Mouse (Mus musculus): ENCODE measurements around the gene Zfp110. TPM values are rescaled to one million over a fixed set of nuclear protein-coding genes. Genes with fewer than 3 reads are reported as not detected.
A peak's percentile ranks its signal among the peaks of the same experiment; 100 is the strongest.

Gene Zfp110
- polyA plus RNA-seq, 1 experiment from 2014 or later: 8.1 TPM

DNA sequence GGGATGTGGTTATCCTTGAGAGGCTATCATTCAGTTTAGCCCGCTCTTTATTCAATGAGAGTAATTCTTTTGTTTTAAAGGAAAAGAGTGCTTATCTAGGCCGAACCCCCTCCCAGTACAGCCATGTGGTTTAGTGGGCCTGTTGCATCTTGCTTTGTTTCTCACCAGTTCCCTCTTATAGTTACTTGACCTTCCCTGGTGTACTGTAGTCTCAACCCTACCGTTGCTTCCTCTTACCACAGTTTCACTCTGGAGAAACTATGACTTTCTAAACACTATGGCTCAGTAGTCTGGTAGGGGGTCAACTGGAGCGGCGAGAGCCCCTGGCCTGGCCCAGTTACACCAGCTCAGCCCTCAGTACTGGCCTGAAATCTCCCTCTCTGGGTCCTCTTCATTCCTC is 53.0 kb downstream of the Zfp110 start:
- H3K36me3 ChIP-seq (replicated peaks; ENCODE audit: insufficient read depth, low read length): peaks cover 37% of the 10 kb centered on the region
- 77% methylated on average over 5 of the region's 5 CpGs for WGBS (ENCODE audit: insufficient replicate concordance)
- ATAC-seq: no peak

DNA sequence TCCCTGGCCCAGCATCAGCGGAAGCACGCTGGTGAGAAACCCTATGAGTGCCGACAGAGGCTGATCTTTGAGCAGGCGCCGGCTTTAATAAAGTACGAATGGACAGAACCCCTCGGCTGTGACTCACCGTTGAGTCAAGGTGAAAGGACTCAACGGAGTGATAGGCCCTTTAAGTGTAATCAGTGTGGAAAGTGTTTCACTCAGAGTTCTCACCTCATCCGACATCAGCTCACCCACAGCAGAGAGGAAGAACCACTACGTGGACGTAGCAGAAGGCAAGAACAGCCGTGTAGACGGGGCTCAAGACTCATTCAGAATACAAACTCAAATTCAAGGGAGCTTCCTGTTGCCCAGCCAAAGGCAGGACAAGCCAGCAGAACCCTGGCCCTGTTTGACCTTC is 56.4 kb downstream of the Zfp110 start:
- no peaks in the 10 kb centered on the region for H3K27me3 ChIP-seq (ENCODE audit: insufficient read depth, low read length)
- no peak for TF ChIP-seq EP300 (IDR thresholded peaks at IDR 0.05; ENCODE audit: low read depth)
- no peak for TF ChIP-seq CTCF (IDR thresholded peaks at IDR 0.05; ENCODE audit: low read depth)
- no peaks in the 10 kb centered on the region for H3K9me3 ChIP-seq (ENCODE audit: low read length)
- DNase-seq (no peak), ATAC-seq (no peak)
- no peak overlapping the region for H3K27ac ChIP-seq (ENCODE audit: low read depth)
- no peak overlapping the region for H3K9ac ChIP-seq (replicated peaks)
- H3K4me3 ChIP-seq (ENCODE audit: low read depth, low read length): no peak overlapping the region
- H3K36me3 ChIP-seq (replicated peaks; ENCODE audit: insufficient read depth, low read length): peaks cover 28% of the 10 kb centered on the region
- H3K4me2 ChIP-seq (ENCODE audit: low read depth, low read length): no peak overlapping the region
- H3K4me1 ChIP-seq (ENCODE audit: insufficient read depth): no peaks in the 10 kb centered on the region
- 85% methylated on average over 14 of the region's 14 CpGs for WGBS (ENCODE audit: insufficient replicate concordance)

More for the DNA sequence above, 53.0 kb downstream of the Zfp110 start:
- DNase-seq: no peak
- no peak overlapping the region for H3K4me3 ChIP-seq (ENCODE audit: low read depth, low read length)
- H3K27me3 ChIP-seq (ENCODE audit: insufficient read depth, low read length): no peaks in the 10 kb centered on the region
- no peak overlapping the region for H3K4me2 ChIP-seq (ENCODE audit: low read depth, low read length)
- no peak for TF ChIP-seq EP300 (IDR thresholded peaks at IDR 0.05; ENCODE audit: low read depth)
- no peak overlapping the region for H3K27ac ChIP-seq (ENCODE audit: low read depth)
- no peaks in the 10 kb centered on the region for H3K4me1 ChIP-seq (ENCODE audit: insufficient read depth)
- no peak overlapping the region for H3K9ac ChIP-seq (replicated peaks)
- no peaks in the 10 kb centered on the region for H3K9me3 ChIP-seq (ENCODE audit: low read length)

DNA sequence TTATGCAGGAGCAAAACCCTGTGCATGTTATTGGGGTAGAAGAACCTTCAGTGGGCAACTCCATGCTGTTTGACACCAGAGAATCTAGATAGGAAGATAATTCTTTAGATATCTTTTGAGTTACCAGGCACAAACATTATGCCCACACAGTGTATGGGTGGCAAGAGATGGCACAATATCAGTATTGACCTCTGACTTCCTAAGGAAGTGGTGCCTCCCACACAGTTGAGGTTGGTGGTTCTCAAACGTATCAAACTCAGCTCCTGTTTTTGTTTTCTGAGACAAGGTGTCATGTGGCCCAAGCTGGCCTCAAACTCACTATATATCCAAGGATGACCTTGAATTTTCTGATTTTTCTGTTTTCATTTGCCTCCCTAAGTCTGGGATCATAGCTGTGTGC is 56.8 kb downstream of the Zfp110 start:
- H3K9ac ChIP-seq (replicated peaks): no peak overlapping the region
- H3K27me3 ChIP-seq (ENCODE audit: insufficient read depth, low read length): no peaks in the 10 kb centered on the region
- no peaks in the 10 kb centered on the region for H3K9me3 ChIP-seq (ENCODE audit: low read length)
- no peaks in the 10 kb centered on the region for H3K4me1 ChIP-seq (ENCODE audit: insufficient read depth)
- ATAC-seq (no peak), DNase-seq (no peak)
- H3K4me2 ChIP-seq (ENCODE audit: low read depth, low read length): no peak overlapping the region
- H3K36me3 ChIP-seq (replicated peaks; ENCODE audit: insufficient read depth, low read length): peaks cover 26% of the 10 kb centered on the region
- TF ChIP-seq CTCF (IDR thresholded peaks at IDR 0.05; ENCODE audit: low read depth): no peak
- TF ChIP-seq EP300 (IDR thresholded peaks at IDR 0.05; ENCODE audit: low read depth): no peak
- H3K27ac ChIP-seq (ENCODE audit: low read depth): no peak overlapping the region
- 45% methylated on average over 1 of the region's 1 CpGs for WGBS (ENCODE audit: insufficient replicate concordance)
- H3K4me3 ChIP-seq (ENCODE audit: low read depth, low read length): no peak overlapping the region

DNA sequence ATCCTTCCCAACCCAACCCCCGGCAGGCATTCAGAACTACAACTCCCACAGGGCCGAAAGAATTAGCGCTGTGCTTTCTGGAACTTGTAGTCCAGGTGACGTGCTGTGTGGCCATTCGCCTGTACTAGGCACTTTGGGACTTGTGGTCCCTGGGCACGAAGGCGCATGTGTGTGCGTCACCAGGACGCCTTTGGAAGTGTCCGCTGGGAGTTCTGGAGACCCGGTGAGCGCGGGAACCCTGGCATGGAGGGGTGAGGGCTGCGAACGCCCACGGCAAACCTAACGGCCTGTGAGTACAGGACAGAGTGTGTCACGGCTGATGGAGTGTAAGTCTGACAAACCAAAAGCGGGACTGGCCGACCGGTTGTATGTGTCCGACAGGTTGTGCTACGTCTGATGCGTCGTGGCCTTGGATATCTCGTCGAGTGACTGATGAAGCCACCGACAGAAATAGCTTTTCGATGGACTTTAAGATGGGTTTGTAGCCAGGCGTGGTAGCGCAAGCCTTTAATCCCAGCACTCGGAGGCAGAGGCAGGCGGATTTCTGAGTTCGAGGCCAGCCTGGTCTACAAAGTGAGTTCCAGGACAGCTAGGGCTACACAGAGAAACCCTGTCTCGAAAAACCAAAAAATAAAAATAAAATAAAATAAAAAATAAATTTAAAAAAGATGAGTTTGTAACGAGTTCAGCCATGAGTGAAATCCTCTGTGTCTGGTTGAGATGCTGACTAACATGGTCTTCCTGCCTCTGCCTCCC is 63.3 kb downstream of the Zfp110 start, which contains the start of gene Zscan22:
Gene Zscan22, plus strand, starts transcription at position 161 of the 756 bp plus-strand sequence.
- Histone ChIP-seq H3K4me1 (ENCODE audit: insufficient read depth) (peaks cover 7% of the 10 kb centered on the region; the same call in 1 of the 2 replicates), H3K36me3 (replicated peaks; ENCODE audit: insufficient read depth, low read length) (no peaks in the 10 kb centered on the region), H3K27me3 (ENCODE audit: insufficient read depth, low read length) (no peaks in the 10 kb centered on the region), H3K9me3 (ENCODE audit: low read length) (no peaks in the 10 kb centered on the region), H3K4me3 (ENCODE audit: low read depth, low read length) (peak within 1 kb of the TSS; percentile 58), H3K4me2 (ENCODE audit: low read depth, low read length) (peak within 1 kb of the TSS; percentile 69), H3K9ac (replicated peaks) (peak within 1 kb of the TSS; percentile 60), H3K27ac (ENCODE audit: low read depth) (peak within 1 kb of the TSS; percentile 19; the same call in 1 of the 2 replicates)
- TF ChIP-seq CTCF (IDR thresholded peaks at IDR 0.05; ENCODE audit: low read depth) (no peak), EP300 (IDR thresholded peaks at IDR 0.05; ENCODE audit: low read depth) (no peak)
- peak; percentile 100 for ATAC-seq
- DNase-seq: peak; percentile 88
- 5% methylated on average over 36 of the region's 36 CpGs for WGBS (ENCODE audit: insufficient replicate concordance)

Other genes with a start within 250 kb of the Zfp110 start
- gene Vmn2r53, start 226.0 kb upstream of the Zfp110 start, polyA plus RNA-seq (2015; fragmentation: Nextera tagmentation; extraction: Ambion mirVana): not detected in 2 replicates
- not detected in 2 replicates for gene Vmn2r54, start 194.4 kb upstream of the Zfp110 start, polyA plus RNA-seq (2015; fragmentation: Nextera tagmentation; extraction: Ambion mirVana)
- gene Vmn2r55, start 149.8 kb upstream of the Zfp110 start, polyA plus RNA-seq (2015; fragmentation: Nextera tagmentation; extraction: Ambion mirVana): not detected in 2 replicates
- not detected in 2 replicates for gene Vmn2r56, start 99.8 kb upstream of the Zfp110 start, polyA plus RNA-seq (2015; fragmentation: Nextera tagmentation; extraction: Ambion mirVana)
- 0.04 and 0.13 TPM in 2 replicates for gene Zscan18, start 31.1 kb upstream of the Zfp110 start, polyA plus RNA-seq (2015; fragmentation: Nextera tagmentation; extraction: Ambion mirVana)
- gene Zfp329, start 15.9 kb upstream of the Zfp110 start, polyA plus RNA-seq (2015; fragmentation: Nextera tagmentation; extraction: Ambion mirVana): 1.2 and 2.1 TPM in 2 replicates
- gene Zfp128, start 46.4 kb downstream of the Zfp110 start, polyA plus RNA-seq (2015; fragmentation: Nextera tagmentation; extraction: Ambion mirVana): 0.61 and 0.65 TPM in 2 replicates
- gene Zscan22, start 63.1 kb downstream of the Zfp110 start, polyA plus RNA-seq (2015; fragmentation: Nextera tagmentation; extraction: Ambion mirVana): 2.3 and 2.5 TPM in 2 replicates
- 556 and 564 TPM in 2 replicates for gene Rps5, start 87.5 kb downstream of the Zfp110 start, polyA plus RNA-seq (2015; fragmentation: Nextera tagmentation; extraction: Ambion mirVana)
- 0.05 TPM in 2 replicates for gene Rnf225, start 92.7 kb downstream of the Zfp110 start, polyA plus RNA-seq (2015; fragmentation: Nextera tagmentation; extraction: Ambion mirVana)
- gene Zfp324, start 131.1 kb downstream of the Zfp110 start, polyA plus RNA-seq (2015; fragmentation: Nextera tagmentation; extraction: Ambion mirVana): 1.5 and 1.9 TPM in 2 replicates
- 1.6 and 1.8 TPM in 2 replicates for gene Zfp446, start 143.1 kb downstream of the Zfp110 start, polyA plus RNA-seq (2015; fragmentation: Nextera tagmentation; extraction: Ambion mirVana)
- gene Slc27a5, start 163.4 kb downstream of the Zfp110 start, polyA plus RNA-seq (2015; fragmentation: Nextera tagmentation; extraction: Ambion mirVana): 103 and 122 TPM in 2 replicates
- gene Trim28, start 164.4 kb downstream of the Zfp110 start, polyA plus RNA-seq (2015; fragmentation: Nextera tagmentation; extraction: Ambion mirVana): 56.0 and 59.1 TPM in 2 replicates
- gene Zbtb45, start 175.3 kb downstream of the Zfp110 start, polyA plus RNA-seq (2015; fragmentation: Nextera tagmentation; extraction: Ambion mirVana): 5.6 and 7.2 TPM in 2 replicates
- gene Chmp2a, start 200.0 kb downstream of the Zfp110 start, polyA plus RNA-seq (2015; fragmentation: Nextera tagmentation; extraction: Ambion mirVana): 132 TPM in 2 replicates
- 53.8 and 59.8 TPM in 2 replicates for gene Ube2m, start 203.5 kb downstream of the Zfp110 start, polyA plus RNA-seq (2015; fragmentation: Nextera tagmentation; extraction: Ambion mirVana)
- 0.26 and 0.29 TPM in 2 replicates for gene Mzf1, start 220.0 kb downstream of the Zfp110 start, polyA plus RNA-seq (2015; fragmentation: Nextera tagmentation; extraction: Ambion mirVana)